Mouse (Mus musculus) MEL (cell line): ENCODE data around the gene Cdk17. TPM values are rescaled to one million over a fixed set of nuclear protein-coding genes. Genes with fewer than 3 reads are reported as not detected.

Experiments
- DNase-seq: peaks from one replicate; pipeline ENCODE4 v3.0.0; 2011; ENCODE audit warnings: low read depth, low spot score
- H3K27ac ChIP-seq: 2 replicates; pipeline ENCODE4 v1.5.1; 2012; ENCODE audit warnings: low read depth, mild to moderate bottlenecking, control low read depth, low read length, moderate library complexity; ENCODE audit not compliant: control insufficient read depth
- H3K27me3 ChIP-seq, 2 experiments: fragments of 150-350 bp in 1 of 2; sonication (generic) in 1 of 2; 2 replicates each; pipeline ENCODE4 v1.6.1; 2012; ENCODE audit warnings: low read length in 2 of 2, mild to moderate bottlenecking in 2 of 2, improper control_type of control experiment in 1 of 2, moderate library complexity in 1 of 2; ENCODE audit not compliant: insufficient read depth in 2 of 2, control insufficient read depth in 1 of 2
- H3K36me3 ChIP-seq, 2 experiments: 2 replicates each; pipeline ENCODE4 v1.6.1; 2012 to 2014; ENCODE audit warnings: low read length in 2 of 2, improper control_type of control experiment in 1 of 2, inconsistent platforms in 1 of 2, mild to moderate bottlenecking in 1 of 2; ENCODE audit not compliant: insufficient read depth in 2 of 2, control insufficient read depth in 1 of 2
- H3K4me1 ChIP-seq, 2 experiments: fragments of 150-350 bp in 1 of 2; sonication (generic) in 1 of 2; 2 replicates each; pipeline ENCODE4 v1.6.1; 2012; ENCODE audit warnings: low read length in 2 of 2, improper control_type of control experiment in 1 of 2, mild to moderate bottlenecking in 1 of 2; ENCODE audit not compliant: insufficient read depth in 2 of 2, control insufficient read depth in 1 of 2
- H3K4me3 ChIP-seq, 2 experiments: fragments of 150-350 bp in 1 of 2; sonication (generic) in 1 of 2; 2 replicates each; pipeline ENCODE4 v1.5.1; 2012; ENCODE audit warnings: low read depth in 2 of 2, low read length in 2 of 2, mild to moderate bottlenecking in 2 of 2, moderate library complexity in 2 of 2, control low read depth in 1 of 2, improper control_type of control experiment in 1 of 2; ENCODE audit not compliant: control insufficient read depth in 1 of 2, insufficient read depth in 1 of 2
- H3K79me2 ChIP-seq: 2 replicates; pipeline ENCODE4 v1.6.1; 2012; ENCODE audit warnings: mild to moderate bottlenecking, low read length, moderate library complexity; ENCODE audit not compliant: control insufficient read depth, poor library complexity, insufficient read depth
- H3K9ac ChIP-seq: 2 replicates; pipeline ENCODE4 v1.6.1; 2012; ENCODE audit warnings: low read depth, mild to moderate bottlenecking, control low read depth, low read length, moderate library complexity; ENCODE audit not compliant: control insufficient read depth, poor library complexity, severe bottlenecking
- H3K9me3 ChIP-seq: fragments of 150-350 bp; sonication (generic); replicated peaks from 2 replicates; pipeline ENCODE4 v1.6.1; 2012; ENCODE audit warnings: mild to moderate bottlenecking, low read length, improper control_type of control experiment, moderate library complexity; ENCODE audit not compliant: insufficient read depth
- BHLHE40 ChIP-seq: IDR thresholded peaks from 2 replicates; pipeline ENCODE4 v1.6.1; 2012; ENCODE audit warnings: low read depth, mild to moderate bottlenecking, inconsistent platforms, low read length, improper control_type of control experiment, borderline replicate concordance
- CHD2 ChIP-seq: IDR thresholded peaks from 2 replicates; pipeline ENCODE4 v1.6.1; 2011; ENCODE audit warnings: low read length, improper control_type of control experiment
- CTCF ChIP-seq, 3 experiments: IDR thresholded peaks in 2 of 3; conservative IDR thresholded peaks in 1 of 3; 2 replicates each; pipeline ENCODE4 v1.5.1; 2011 to 2012; ENCODE audit warnings: low read length in 3 of 3, low read depth in 2 of 3, mild to moderate bottlenecking in 2 of 3, improper control_type of control experiment in 1 of 3, inconsistent platforms in 1 of 3, mixed read lengths in 1 of 3, moderate library complexity in 1 of 3; ENCODE audit not compliant: control insufficient read depth in 1 of 3, insufficient read depth in 1 of 3, poor library complexity in 1 of 3, severe bottlenecking in 1 of 3
- E2F4 ChIP-seq: IDR thresholded peaks from 2 replicates; pipeline ENCODE4 v1.6.1; 2011; ENCODE audit warnings: low read depth, low read length, improper control_type of control experiment, borderline replicate concordance
- ELF1 ChIP-seq: IDR thresholded peaks from 2 replicates; pipeline ENCODE4 v1.6.1; 2014; ENCODE audit warnings: low read depth, mild to moderate bottlenecking, inconsistent platforms, low read length, improper control_type of control experiment, moderate library complexity
- EP300 ChIP-seq, 2 experiments: IDR thresholded peaks; 2 replicates each; pipeline ENCODE4 v1.6.1; 2011; ENCODE audit warnings: improper control_type of control experiment in 2 of 2, low read length in 2 of 2, low read depth in 1 of 2, mild to moderate bottlenecking in 1 of 2
- GABPA ChIP-seq: IDR thresholded peaks from 2 replicates; pipeline ENCODE4 v1.6.1; 2012; ENCODE audit warnings: low read depth, mild to moderate bottlenecking, inconsistent platforms, low read length, improper control_type of control experiment, moderate library complexity
- JUND ChIP-seq: IDR thresholded peaks from 2 replicates; pipeline ENCODE4 v1.6.1; 2011; ENCODE audit warnings: low read depth, mild to moderate bottlenecking, improper control_type of control experiment, low read length
- MAFK ChIP-seq: IDR thresholded peaks from 2 replicates; pipeline ENCODE4 v1.6.1; 2011; ENCODE audit warnings: low read depth, mild to moderate bottlenecking, low read length, improper control_type of control experiment, borderline replicate concordance
- MAX ChIP-seq: IDR thresholded peaks from 2 replicates; pipeline ENCODE4 v1.6.1; 2011; ENCODE audit warnings: low read length, improper control_type of control experiment
- MAZ ChIP-seq: IDR thresholded peaks from 2 replicates; pipeline ENCODE4 v1.6.1; 2012; ENCODE audit warnings: low read depth, mild to moderate bottlenecking, inconsistent platforms, low read length, improper control_type of control experiment
- MXI1 ChIP-seq: IDR thresholded peaks from 2 replicates; pipeline ENCODE4 v1.6.1; 2011; ENCODE audit warnings: mild to moderate bottlenecking, low read depth, low read length, improper control_type of control experiment
- MYC ChIP-seq: IDR thresholded peaks from 2 replicates; pipeline ENCODE4 v1.6.1; 2011; ENCODE audit warnings: low read depth, mild to moderate bottlenecking, low read length, improper control_type of control experiment, moderate library complexity
- POLR2AphosphoS2 ChIP-seq: IDR thresholded peaks from 2 replicates; pipeline ENCODE4 v1.6.1; 2011; ENCODE audit warnings: low read length, improper control_type of control experiment
- RCOR1 ChIP-seq: IDR thresholded peaks from 2 replicates; pipeline ENCODE4 v1.6.1; 2012; ENCODE audit warnings: low read depth, mild to moderate bottlenecking, inconsistent platforms, low read length, improper control_type of control experiment
- TBP ChIP-seq: IDR thresholded peaks from 2 replicates; pipeline ENCODE4 v1.8.0; 2011; ENCODE audit warnings: low read depth, low read length, improper control_type of control experiment
- TCF12 ChIP-seq: IDR thresholded peaks from 2 replicates; pipeline ENCODE4 v1.6.1; 2014; ENCODE audit warnings: low read depth, mild to moderate bottlenecking, inconsistent platforms, low read length, improper control_type of control experiment, moderate library complexity
- USF1 ChIP-seq: IDR thresholded peaks from 2 replicates; pipeline ENCODE4 v1.6.1; 2014; ENCODE audit warnings: low read depth, mild to moderate bottlenecking, inconsistent platforms, low read length, improper control_type of control experiment, moderate library complexity
- USF2 ChIP-seq, 2 experiments: IDR thresholded peaks; 2 replicates each; pipeline ENCODE4 v1.6.1; 2011 to 2012; ENCODE audit warnings: improper control_type of control experiment in 2 of 2, low read length in 2 of 2, borderline replicate concordance in 1 of 2, inconsistent platforms in 1 of 2, low read depth in 1 of 2, mild to moderate bottlenecking in 1 of 2; ENCODE audit not compliant: insufficient read depth in 1 of 2
- ZKSCAN1 ChIP-seq: IDR thresholded peaks from 2 replicates; pipeline ENCODE4 v1.6.1; 2012; ENCODE audit warnings: low read depth, mild to moderate bottlenecking, inconsistent platforms, low read length, improper control_type of control experiment, moderate library complexity
- ZMIZ1 ChIP-seq: IDR thresholded peaks from 2 replicates; pipeline ENCODE4 v1.6.1; 2012; ENCODE audit warnings: low read depth, mild to moderate bottlenecking, inconsistent platforms, low read length, improper control_type of control experiment, moderate library complexity
- ZNF384 ChIP-seq: IDR thresholded peaks from 2 replicates; pipeline ENCODE4 v1.6.1; 2012; ENCODE audit warnings: low read depth, mild to moderate bottlenecking, inconsistent platforms, low read length, improper control_type of control experiment
- polyA plus RNA-seq, 2 experiments: library from polyadenylated mRNA; stranded (reverse) in 1 of 2; unstranded in 1 of 2; fragments of >175 nt in 1 of 2; fragments of >200 nt in 1 of 2; gene quantifications; 2 replicates each; pipeline versions ENCODE4 v1.2.1 to v1.2.4; 2012; ENCODE audit warnings: low replicate concordance in 2 of 2, low read depth in 1 of 2; ENCODE audit not compliant: insufficient read length in 2 of 2, insufficient read depth in 1 of 2, missing spikeins in 1 of 2
- total RNA-seq: library from RNA; depleted of rRNA; stranded (reverse); fragments of 300-350 nt; gene quantifications from 2 replicates; pipeline ENCODE4 v1.2.3, GENCODE M21; 2012

Gene Cdk17
- total and polyA plus RNA-seq, 3 experiments: 25.6 to 155 (median 32.9) TPM

- no peak for DNase-seq
- TF ChIP-seq MAZ (no peak), EP300 (IDR thresholded peaks at IDR 0.05; ENCODE audit: low read depth in 1 of 2, low read length in 2 of 2) (no peak), MAFK (no peak), USF1 (no peak), ELF1 (no peak), E2F4 (no peak), MXI1 (no peak), POLR2AphosphoS2 (no peak), ZKSCAN1 (no peak), MAX (no peak), TBP (no peak), MYC (no peak), USF2 (IDR thresholded peaks at IDR 0.05; ENCODE audit: borderline replicate concordance in 1 of 2, insufficient read depth in 1 of 2, low read depth in 1 of 2, low read length in 2 of 2) (no peak), ZMIZ1 (no peak), BHLHE40 (no peak), TCF12 (no peak), CTCF (IDR thresholded peaks at IDR 0.05 in 2 of 3, conservative IDR thresholded peaks at IDR 0.05 in 1 of 3; ENCODE audit: control insufficient read depth in 1 of 3, insufficient read depth in 1 of 3, low read depth in 2 of 3, low read length in 3 of 3, poor library complexity in 1 of 3, severe bottlenecking in 1 of 3) (no peak), ZNF384 (no peak), RCOR1 (no peak), CHD2 (no peak)
- H3K9ac ChIP-seq: no peak overlapping the region
Measured at GRCm38 (mm10) chr10:93279062-93279461, 118.4 kb downstream of the Cdk17 start.

DNA sequence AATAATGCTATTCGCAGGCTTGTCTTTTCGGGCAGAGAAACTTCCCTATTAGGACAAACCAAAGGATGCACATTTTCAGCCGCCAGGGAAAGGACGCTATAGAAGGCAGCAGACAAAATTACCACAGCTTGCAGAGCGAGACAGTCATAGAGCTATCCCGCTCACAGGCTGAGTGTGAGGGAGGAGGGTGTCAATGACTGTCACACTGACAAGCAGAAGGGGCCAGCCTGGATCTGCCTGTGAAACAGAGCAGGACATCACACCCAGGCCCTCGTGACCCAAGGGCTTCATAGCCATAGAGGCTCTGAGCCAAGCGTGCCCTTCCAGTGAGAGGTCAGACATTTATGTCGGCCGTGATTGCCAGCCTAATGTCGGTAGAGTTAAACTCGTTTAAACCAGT, 119.9 kb downstream of the Cdk17 start:
- DNase-seq: no peak
- Histone ChIP-seq H3K4me1 (no peaks in the 10 kb centered on the region; a peak in 1 of 4 replicates), H3K27me3 (no peaks in the 10 kb centered on the region), H3K36me3 (no peaks in the 10 kb centered on the region), H3K79me2 (no peaks in the 10 kb centered on the region), H3K27ac (no peak overlapping the region), H3K4me3 (no peak overlapping the region), H3K9ac (no peak overlapping the region), H3K9me3 (no peaks in the 10 kb centered on the region)
- TF ChIP-seq JUND (no peak), GABPA (no peak)

More at GRCm38 (mm10) chr10:93279062-93279461, 118.4 kb downstream of the Cdk17 start:
- H3K9me3 ChIP-seq: no peaks in the 10 kb centered on the region
- H3K36me3 ChIP-seq: peaks cover 0 to 3% of the 10 kb centered on the region in 2 experiments; a peak in 2 of 4 replicates
- no peaks in the 10 kb centered on the region for H3K79me2 ChIP-seq
- peaks cover 2 to 8% of the 10 kb centered on the region in 2 experiments; a peak in 3 of 4 replicates for H3K4me1 ChIP-seq
- H3K4me3 ChIP-seq: no peak overlapping the region
- no peaks in the 10 kb centered on the region for H3K27me3 ChIP-seq
- H3K27ac ChIP-seq: no peak overlapping the region
